Mouse (Mus musculus) B cell, adult 2 months (primary cell): Measurements from ENCODE around the gene Car10.

Source experiments
- DNase-seq, 2 experiments: peaks; one replicate each; pipeline ENCODE4 v3.0.0; 2022

Car10 gene

GRCm38 (mm10) chr11:93097941-93098828 is at the start of gene Car10:
TSS of gene Car10 (plus strand) at chr11:93098028.
- DNase-seq = no peak

- no peak for DNase-seq
Observed at GRCm38 (mm10) chr11:93065021-93065420, 32.8 kb upstream of the Car10 start.

GRCm38 (mm10) chr11:93065656-93066181 is 32.1 kb upstream of the Car10 start:
- DNase-seq = no peak

GRCm38 (mm10) chr11:93095588-93095987 is 2.2 kb upstream of the Car10 start:
- DNase-seq = no peak

GRCm38 (mm10) chr11:93097001-93097400 is 827 bp upstream of the Car10 start:
- DNase-seq = no peak

GRCm38 (mm10) chr11:93097431-93097851 is 387 bp upstream of the Car10 start:
- DNase-seq = no peak

GRCm38 (mm10) chr11:93098933-93099381 is 1.1 kb downstream of the Car10 start:
- no peak for DNase-seq

DNA sequence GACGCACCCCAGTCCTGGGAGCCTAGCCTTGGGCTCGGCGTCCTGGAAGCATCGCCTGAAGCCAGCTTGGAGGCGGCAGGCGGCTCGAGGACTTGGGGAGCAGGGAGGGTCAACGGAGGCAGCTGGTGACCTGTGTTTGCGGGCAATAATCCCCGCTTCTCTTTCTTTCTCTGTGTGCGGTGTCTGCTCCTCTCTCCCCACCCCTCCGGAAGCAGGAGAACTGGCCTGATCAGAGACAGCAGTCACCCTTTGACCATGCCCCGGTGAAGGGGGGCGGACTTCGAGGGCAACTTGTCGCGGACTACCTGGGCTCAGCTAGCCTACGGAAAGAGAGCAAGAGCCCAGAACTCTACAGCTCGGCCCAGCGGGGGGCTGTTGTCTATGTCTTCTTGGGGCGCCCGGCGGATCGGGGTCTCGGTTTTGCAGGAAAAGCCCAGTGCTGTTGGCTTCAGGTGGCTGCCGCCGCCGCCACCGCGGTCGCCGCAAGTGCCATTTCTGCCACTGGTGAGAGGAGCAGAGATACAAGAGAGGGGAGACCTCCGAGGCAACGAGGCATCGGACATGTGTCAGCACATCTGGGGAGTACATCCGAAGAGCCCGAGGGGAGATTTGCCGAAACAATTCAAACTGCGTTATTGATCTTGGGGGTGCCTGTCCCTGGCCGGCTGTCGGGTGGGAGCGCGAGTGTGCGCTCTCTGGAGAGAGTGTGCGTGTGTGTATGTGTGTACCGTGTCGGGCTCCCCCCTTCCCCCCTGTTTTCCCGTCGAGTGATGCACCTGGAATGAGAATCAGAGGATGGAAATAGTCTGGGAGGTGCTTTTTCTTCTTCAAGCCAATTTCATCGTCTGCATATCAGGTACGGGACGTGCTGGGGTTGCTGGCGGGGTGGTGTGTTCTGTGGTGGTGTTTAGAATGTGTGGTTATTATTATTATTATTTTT is 1.9 kb downstream of the Car10 start:
- no peak for DNase-seq

- no peak for DNase-seq
Observed at GRCm38 (mm10) chr11:93100606-93101005, 2.8 kb downstream of the Car10 start.

- no peak for DNase-seq
Observed at GRCm38 (mm10) chr11:93101106-93101505, 3.3 kb downstream of the Car10 start.

GRCm38 (mm10) chr11:93102321-93102720 is 4.5 kb downstream of the Car10 start:
- no peak for DNase-seq

- DNase-seq = no peak
Observed at GRCm38 (mm10) chr11:93103101-93103815, 5.4 kb downstream of the Car10 start.

GRCm38 (mm10) chr11:93109451-93109850 is 11.6 kb downstream of the Car10 start:
- DNase-seq = no peak

GRCm38 (mm10) chr11:93120766-93121415 is 23.1 kb downstream of the Car10 start:
- no peak for DNase-seq

DNA sequence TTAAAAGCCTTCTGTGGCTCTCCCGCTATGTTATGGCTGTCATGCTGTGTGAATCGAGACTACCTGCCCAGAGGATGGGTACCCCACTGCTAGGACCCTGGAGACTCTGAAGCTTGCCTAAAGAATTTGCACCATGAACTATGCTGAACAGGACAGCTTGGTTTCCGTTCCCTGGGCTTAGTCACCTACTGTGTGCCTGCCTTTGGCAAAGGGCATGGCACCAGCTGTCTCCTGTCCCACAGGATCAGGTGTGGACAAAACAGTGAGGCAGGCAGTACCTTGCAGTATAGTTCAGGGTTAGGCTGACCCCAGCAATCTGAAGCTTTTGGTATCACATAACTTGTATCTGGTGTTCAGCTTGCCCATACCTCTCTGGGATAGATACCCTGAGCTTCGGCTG is 25.9 kb downstream of the Car10 start:
- DNase-seq = no peak

GRCm38 (mm10) chr11:93126466-93126865 is 28.6 kb downstream of the Car10 start:
- no peak for DNase-seq

DNA sequence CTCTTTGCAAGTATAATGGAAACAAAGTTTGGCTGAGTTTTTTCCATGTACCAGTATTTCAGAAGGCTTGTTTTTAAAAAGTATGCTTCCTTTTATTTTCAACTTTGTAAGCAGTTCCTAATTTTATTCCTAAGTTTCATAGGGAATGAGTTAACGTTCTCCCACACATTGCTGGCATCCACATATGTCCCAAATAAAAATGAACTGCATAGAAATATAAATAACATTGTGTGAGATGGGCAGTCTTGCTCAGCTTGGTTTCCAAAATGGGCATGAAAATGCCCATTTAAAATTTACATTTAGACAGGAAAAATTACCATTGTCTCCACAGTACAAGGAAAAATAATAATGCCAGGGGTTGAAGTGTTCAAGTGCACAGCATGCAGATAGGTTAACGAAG is 30.7 kb downstream of the Car10 start:
- no peak for DNase-seq

GRCm38 (mm10) chr11:93137841-93138240 is 40.0 kb downstream of the Car10 start:
- DNase-seq = no peak

DNA sequence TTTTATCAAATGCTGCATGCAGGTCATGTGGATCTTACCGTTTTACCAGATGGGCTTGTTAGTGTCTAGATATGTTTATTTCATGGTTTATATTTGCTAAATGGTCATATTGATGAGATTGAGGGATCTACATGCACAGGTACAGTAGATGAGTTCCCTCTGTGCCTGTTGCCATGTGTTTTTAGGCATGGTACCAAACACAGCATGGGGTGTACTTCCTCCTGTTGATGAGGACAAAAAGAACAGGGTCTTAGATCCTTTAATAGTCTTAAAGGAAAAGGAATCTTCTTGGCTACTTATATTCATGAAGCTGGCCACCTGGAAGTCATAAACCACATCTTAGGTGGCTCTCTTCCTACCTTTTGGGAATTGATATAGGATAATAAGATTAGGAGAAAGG is 43.9 kb downstream of the Car10 start:
- no peak for DNase-seq

DNA sequence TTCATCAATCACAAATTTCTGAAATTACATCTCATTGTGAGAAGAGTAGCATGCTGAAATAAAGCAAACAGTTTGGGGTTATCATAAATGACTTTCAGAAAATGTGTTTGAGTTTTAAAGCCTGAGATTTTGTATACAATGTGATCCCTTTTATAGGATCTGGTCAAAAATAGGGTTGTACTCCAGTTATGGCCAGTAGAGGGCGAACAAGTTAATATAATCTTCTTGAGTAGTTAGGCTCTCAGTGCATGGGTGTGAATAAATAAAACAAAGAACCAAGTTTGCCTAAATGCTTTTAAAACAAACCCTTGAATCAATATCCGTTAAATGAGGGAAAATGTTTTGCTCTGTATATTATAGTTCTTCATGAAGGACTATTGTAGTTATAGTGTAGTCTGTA is 46.7 kb downstream of the Car10 start:
- no peak for DNase-seq

DNA sequence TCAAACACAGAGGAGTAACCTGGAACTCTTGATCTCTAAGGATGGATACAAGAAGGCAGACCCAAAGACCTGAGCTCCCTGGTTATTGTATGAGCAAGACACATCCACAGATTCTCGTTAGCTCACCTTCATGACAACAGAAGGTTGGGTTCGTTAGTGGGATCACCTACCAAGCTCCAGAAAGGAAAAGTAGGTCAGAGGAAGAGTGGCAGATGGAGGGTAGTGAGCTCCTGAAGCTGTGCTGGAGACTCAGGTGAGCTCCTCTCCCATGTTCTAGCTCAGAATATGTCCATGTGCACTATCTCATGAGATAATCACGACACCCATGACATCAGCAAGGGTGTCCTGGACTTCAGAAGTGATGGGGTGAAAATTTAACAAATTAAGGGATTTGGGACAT is 57.1 kb downstream of the Car10 start:
- DNase-seq = no peak

DNA sequence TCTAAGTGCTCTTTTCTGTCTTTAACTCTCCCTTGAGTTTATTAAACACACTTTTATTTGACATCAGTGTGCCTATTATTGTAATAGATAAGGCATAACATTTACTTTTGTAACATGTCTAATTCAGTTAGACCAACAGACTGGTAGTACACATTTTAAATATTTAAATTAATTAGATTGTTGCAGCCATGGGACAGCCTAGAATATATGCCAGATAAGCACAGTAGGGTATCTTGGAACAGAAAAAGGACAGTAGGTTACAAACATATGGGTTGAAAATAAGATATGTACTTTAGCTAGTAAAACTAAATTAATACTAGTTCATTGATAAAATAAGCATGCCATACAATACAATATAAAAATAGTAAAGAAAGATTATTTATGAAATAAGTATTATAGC is 74.6 kb downstream of the Car10 start:
- no peak for DNase-seq
